Mouse (Mus musculus) frontal cortex, postnatal 36 days (tissue): ENCODE results near the gene Cabp7.
A peak's percentile ranks its signal among the peaks of the same experiment; 100 is the strongest.

Experiments
- DNase-seq, 2 experiments: peaks; one replicate each; pipeline ENCODE4 v3.0.0; 2022; ENCODE audit warnings: low spot score in 2 of 2

Gene Cabp7

GRCm38 (mm10) chr11:4746733-4747132 is at the start of gene Cabp7:
Gene Cabp7 (minus strand): TSS chr11:4746778.
- DNase-seq: no peak

- DNase-seq: no peak
Observed at GRCm38 (mm10) chr11:4793006-4793405, 46.4 kb upstream of the Cabp7 start.

- DNase-seq: no peak
Observed at GRCm38 (mm10) chr11:4791549-4791948, 45.0 kb upstream of the Cabp7 start.

GRCm38 (mm10) chr11:4789691-4790090 is 43.1 kb upstream of the Cabp7 start:
- DNase-seq: no peak

GRCm38 (mm10) chr11:4784629-4785142 is 38.1 kb upstream of the Cabp7 start:
- no peak for DNase-seq

GRCm38 (mm10) chr11:4783116-4783515 is 36.5 kb upstream of the Cabp7 start:
- no peak for DNase-seq

- DNase-seq: no peak
Observed at GRCm38 (mm10) chr11:4780927-4781326, 34.3 kb upstream of the Cabp7 start.

- DNase-seq: peak; percentile 60 to 61
Observed at GRCm38 (mm10) chr11:4772925-4773324, 26.3 kb upstream of the Cabp7 start.

- no peak for DNase-seq
Observed at GRCm38 (mm10) chr11:4771756-4772155, 25.2 kb upstream of the Cabp7 start.

- DNase-seq: no peak
Observed at GRCm38 (mm10) chr11:4769881-4770280, 23.3 kb upstream of the Cabp7 start.

- DNase-seq: no peak
Observed at GRCm38 (mm10) chr11:4769293-4769692, 22.7 kb upstream of the Cabp7 start.

- no peak for DNase-seq
Observed at GRCm38 (mm10) chr11:4768399-4768798, 21.8 kb upstream of the Cabp7 start.

- DNase-seq: no peak
Observed at GRCm38 (mm10) chr11:4764476-4764875, 17.9 kb upstream of the Cabp7 start.

GRCm38 (mm10) chr11:4763631-4764030 is 17.1 kb upstream of the Cabp7 start:
- DNase-seq: no peak

- DNase-seq: no peak
Observed at GRCm38 (mm10) chr11:4762511-4762910, 15.9 kb upstream of the Cabp7 start.

GRCm38 (mm10) chr11:4761991-4762390 is 15.4 kb upstream of the Cabp7 start:
- no peak for DNase-seq

GRCm38 (mm10) chr11:4760438-4760837 is 13.9 kb upstream of the Cabp7 start:
- DNase-seq: no peak

- DNase-seq: no peak
Observed at GRCm38 (mm10) chr11:4757789-4758158, 11.2 kb upstream of the Cabp7 start.

- no peak for DNase-seq
Observed at GRCm38 (mm10) chr11:4756984-4757788, 10.6 kb upstream of the Cabp7 start.

GRCm38 (mm10) chr11:4756460-4756859 is 9.9 kb upstream of the Cabp7 start:
- no peak for DNase-seq

- DNase-seq: no peak
Observed at GRCm38 (mm10) chr11:4754867-4755266, 8.3 kb upstream of the Cabp7 start.

- no peak for DNase-seq
Observed at GRCm38 (mm10) chr11:4754036-4754435, 7.5 kb upstream of the Cabp7 start.

GRCm38 (mm10) chr11:4752836-4753235 is 6.3 kb upstream of the Cabp7 start:
- no peak for DNase-seq

- no peak for DNase-seq
Observed at GRCm38 (mm10) chr11:4750263-4750662, 3.7 kb upstream of the Cabp7 start.
